Mouse (Mus musculus) heart, embryonic 16.5 days (tissue): ENCODE measurements around the gene 2700097O09Rik. TPM values are rescaled to one million over a fixed set of nuclear protein-coding genes. Genes with fewer than 3 reads are reported as not detected.

Experiments used
- ATAC-seq: fragments of 200-750 bp; cut with Nextera tagmentation; replicated peaks from 2 replicates; pipeline ENCODE4 v1.8.0; 2017; ENCODE audit warnings: moderate number of reproducible peaks; ENCODE audit not compliant: insufficient read depth, low FRiP score; ENCODE audit errors: extremely low read depth
- H3K27ac ChIP-seq: fragments of 300-500 bp; sonication (generic); 2 replicates; pipeline ENCODE4 v1.5.1; 2014; ENCODE audit warnings: mild to moderate bottlenecking, low read length, control low read depth, moderate library complexity
- H3K27me3 ChIP-seq: fragments of 300-500 bp; sonication (generic); 2 replicates; pipeline ENCODE4 v1.6.1; 2014; ENCODE audit warnings: low read length, mixed read lengths; ENCODE audit not compliant: control insufficient read depth, insufficient read depth
- H3K36me3 ChIP-seq: fragments of 300-500 bp; sonication (generic); 2 replicates; pipeline ENCODE4 v1.6.1; 2014; ENCODE audit not compliant: control insufficient read depth, insufficient read depth
- H3K4me1 ChIP-seq: fragments of 300-500 bp; sonication (generic); 2 replicates; pipeline ENCODE4 v1.6.1; 2014; ENCODE audit warnings: low read length, mixed read lengths; ENCODE audit not compliant: control insufficient read depth, insufficient read depth
- H3K4me2 ChIP-seq: fragments of 300-500 bp; sonication (generic); 2 replicates; pipeline ENCODE4 v1.6.1; 2014; ENCODE audit warnings: low read depth, mild to moderate bottlenecking, control low read depth, low read length
- H3K4me3 ChIP-seq: fragments of 300-500 bp; sonication (generic); 2 replicates; pipeline ENCODE4 v1.5.1; 2014; ENCODE audit warnings: mild to moderate bottlenecking, control low read depth, low read length
- H3K9ac ChIP-seq: fragments of 300-500 bp; sonication (generic); 2 replicates; pipeline ENCODE4 v1.6.1; 2014; ENCODE audit warnings: low read length, control low read depth
- H3K9me3 ChIP-seq: fragments of 300-500 bp; sonication (generic); replicated peaks from 2 replicates; pipeline ENCODE4 v1.6.1; 2016; ENCODE audit warnings: low read length; ENCODE audit not compliant: control insufficient read depth
- WGBS: fragments of 180-500 bp; shearing (Covaris S2); extraction: QIAGEN DNeasy Blood & Tissue Kit; methylation state at CpG from one replicate; pipeline ENCODE4 v1.1.7; 2014; 5-methylcytosine and 5-hydroxymethylcytosine counted together
- polyA plus RNA-seq: library from polyadenylated mRNA; unstranded; fragments of >200 nt; fragmentation: Nextera tagmentation; extraction: Ambion mirVana; gene quantifications from 2 replicates; pipeline ENCODE4 v1.2.1, GENCODE M21; 2015

2700097O09Rik gene
- polyA plus RNA-seq, 1 experiment from 2014 or later = 27.2 TPM

DNA sequence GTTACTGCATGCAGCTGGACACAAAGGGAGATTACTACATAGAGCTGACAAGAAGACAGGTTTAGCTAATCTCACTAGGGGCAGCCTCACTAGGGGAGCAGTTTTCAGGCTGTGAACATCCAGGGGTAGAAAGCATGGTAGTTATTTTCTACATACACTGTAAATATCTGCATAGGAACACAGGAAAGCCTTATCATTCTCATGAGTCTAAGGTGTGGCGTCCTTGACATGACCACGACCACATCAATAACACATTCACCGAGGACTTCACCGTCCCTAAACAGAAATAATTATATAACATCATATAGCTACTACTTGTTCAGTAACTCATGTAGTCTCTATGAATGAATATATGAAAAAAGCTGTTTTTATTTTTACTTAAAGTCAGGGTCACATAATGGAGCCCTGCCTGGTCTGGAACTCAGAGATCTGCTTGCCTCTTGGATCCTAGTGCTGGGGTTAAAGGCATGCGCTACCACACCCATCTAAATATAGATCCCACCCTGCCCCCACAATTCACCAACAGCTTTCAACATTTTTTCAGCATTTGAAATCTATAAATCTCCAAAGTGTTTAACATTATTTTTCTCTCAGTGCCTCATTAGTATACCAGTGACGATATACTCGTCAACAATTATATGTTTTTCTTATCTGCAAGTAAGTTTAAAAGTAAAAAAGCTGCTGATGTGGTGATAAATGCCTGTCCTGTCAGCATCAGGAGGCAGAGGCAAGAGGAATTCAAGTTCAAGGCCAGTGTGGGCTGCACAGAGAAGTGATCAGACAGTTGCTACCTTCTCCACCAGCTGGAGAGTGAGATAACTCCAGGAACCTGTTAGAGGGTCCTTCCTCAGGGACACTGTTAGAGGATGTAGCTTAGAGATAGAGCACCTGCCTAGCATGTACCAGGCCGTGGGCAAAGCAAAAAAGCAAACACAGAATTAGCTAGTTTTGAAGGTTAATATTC is 28.4 kb downstream of the 2700097O09Rik start:
- Histone ChIP-seq H3K9me3 (no peaks in the 10 kb centered on the region), H3K9ac (no peak overlapping the region), H3K4me3 (no peak overlapping the region), H3K27ac (no peak overlapping the region), H3K4me1 (no peaks in the 10 kb centered on the region), H3K27me3 (no peaks in the 10 kb centered on the region), H3K4me2 (no peak overlapping the region), H3K36me3 (peaks cover 6% of the 10 kb centered on the region)
- ATAC-seq = no peak
- WGBS = 69% methylated on average over 8 of the region's 8 CpGs

DNA sequence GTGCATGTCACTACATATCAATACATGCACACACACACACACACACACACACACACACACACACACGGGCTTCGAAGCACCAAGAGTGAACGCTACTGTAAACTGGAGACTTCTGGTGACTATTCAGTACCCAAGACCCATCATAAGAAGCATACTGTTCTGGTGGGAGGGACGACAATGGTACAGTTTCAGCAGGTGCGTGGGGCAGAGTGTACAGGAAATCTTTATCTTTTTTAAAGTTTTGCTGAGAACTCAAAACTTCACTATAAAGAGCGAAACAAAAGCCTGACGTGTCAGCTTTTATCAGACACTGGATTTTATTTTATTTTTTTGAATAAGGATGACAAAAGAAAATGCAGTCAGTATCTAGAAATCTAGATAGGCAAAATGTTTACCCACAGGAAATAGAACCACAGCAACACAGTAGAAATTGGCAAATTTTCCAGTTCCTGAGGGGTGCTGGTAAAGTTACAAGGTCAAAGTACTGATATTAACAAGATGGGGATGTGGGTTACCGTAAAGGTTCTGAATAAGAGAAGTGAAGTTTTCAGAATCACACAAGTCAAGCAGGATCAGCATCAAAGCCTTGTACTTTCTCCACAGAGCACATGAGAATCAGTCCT is 30.1 kb downstream of the 2700097O09Rik start:
- no peak for ATAC-seq
- no peak overlapping the region for H3K4me2 ChIP-seq
- 92% methylated on average over 8 of the region's 8 CpGs for WGBS

DNA sequence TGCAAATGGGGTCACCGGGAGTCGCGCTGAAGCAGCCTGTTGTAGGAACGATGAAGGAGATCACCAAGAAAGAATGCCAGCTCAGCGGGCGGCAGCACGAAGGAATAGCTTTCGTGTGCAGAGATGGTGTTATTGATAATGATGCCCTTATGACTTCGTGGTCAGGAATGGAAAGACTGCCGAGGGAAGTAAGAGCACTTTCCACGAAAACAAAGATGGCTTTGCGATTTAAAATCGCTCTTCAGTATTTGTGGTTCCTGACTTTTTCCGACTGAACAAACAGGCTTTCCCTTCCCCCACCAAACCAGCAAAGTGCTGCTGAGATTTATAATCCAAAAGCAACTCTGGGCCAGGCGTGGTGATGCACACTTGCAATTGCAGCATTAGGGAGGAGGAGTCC is 38.9 kb downstream of the 2700097O09Rik start:
- H3K9ac ChIP-seq = no peak overlapping the region
- no peak overlapping the region for H3K4me2 ChIP-seq
- H3K4me3 ChIP-seq = no peak overlapping the region
- no peaks in the 10 kb centered on the region for H3K27me3 ChIP-seq
- H3K36me3 ChIP-seq = peaks cover 5% of the 10 kb centered on the region
- no peak for ATAC-seq
- 63% methylated on average over 15 of the region's 15 CpGs for WGBS
- no peaks in the 10 kb centered on the region for H3K4me1 ChIP-seq
- no peak overlapping the region for H3K27ac ChIP-seq
- no peaks in the 10 kb centered on the region for H3K9me3 ChIP-seq

More for the DNA sequence above, 30.1 kb downstream of the 2700097O09Rik start:
- Histone ChIP-seq H3K9ac (no peak overlapping the region), H3K27ac (no peak overlapping the region), H3K9me3 (no peaks in the 10 kb centered on the region), H3K36me3 (peaks cover 15% of the 10 kb centered on the region), H3K4me1 (no peaks in the 10 kb centered on the region), H3K27me3 (no peaks in the 10 kb centered on the region), H3K4me3 (no peak overlapping the region)

DNA sequence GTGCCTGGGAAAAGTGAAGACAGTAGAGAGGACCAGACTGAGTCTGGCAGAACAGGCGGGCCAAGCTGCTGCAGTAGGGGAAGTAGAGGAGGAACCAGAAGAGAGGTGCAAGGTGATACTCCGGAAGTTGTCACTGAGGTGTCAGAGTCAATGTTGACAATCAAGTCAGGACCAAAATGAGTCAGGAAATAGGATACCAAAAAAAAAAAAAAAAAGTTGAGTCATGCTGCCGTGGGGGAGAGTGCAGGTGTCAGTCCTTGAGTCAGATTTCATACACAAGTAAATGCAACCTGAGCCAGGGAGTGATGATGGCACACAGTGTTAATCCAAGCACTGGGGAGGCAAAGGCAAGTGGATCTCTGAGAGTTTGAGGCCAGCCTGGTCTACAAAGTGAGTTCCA is 52.8 kb downstream of the 2700097O09Rik start:
- ATAC-seq = no peak
- 36% methylated on average over 3 of the region's 3 CpGs for WGBS
- no peaks in the 10 kb centered on the region for H3K27me3 ChIP-seq

DNA sequence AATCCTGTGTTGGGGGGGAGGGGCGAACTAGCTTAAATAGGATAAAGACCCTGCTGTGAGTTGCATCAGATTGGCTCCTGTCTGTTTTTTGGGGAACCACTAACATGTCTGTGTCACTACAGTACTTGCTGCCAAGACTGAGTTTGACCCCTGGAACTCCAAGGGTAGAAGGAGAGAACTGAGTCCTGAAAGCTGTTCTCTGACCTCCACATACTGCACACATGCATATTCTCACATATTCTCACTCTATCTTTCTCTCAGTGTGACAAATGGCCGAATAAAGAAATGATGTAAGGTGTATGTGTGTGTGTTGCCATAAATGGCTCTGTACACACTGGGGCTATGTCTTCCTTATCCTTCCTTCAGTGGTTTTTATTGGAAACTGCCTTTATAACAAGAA is 56.6 kb downstream of the 2700097O09Rik start:
- Histone ChIP-seq H3K4me1 (no peaks in the 10 kb centered on the region), H3K27me3 (no peaks in the 10 kb centered on the region), H3K27ac (no peak overlapping the region), H3K9me3 (no peaks in the 10 kb centered on the region), H3K4me3 (no peak overlapping the region), H3K4me2 (no peak overlapping the region), H3K36me3 (no peaks in the 10 kb centered on the region), H3K9ac (no peak overlapping the region)
- no peak for ATAC-seq
- 70% methylated on average over 2 of the region's 2 CpGs for WGBS

More for the DNA sequence above, 52.8 kb downstream of the 2700097O09Rik start:
- Histone ChIP-seq H3K4me2 (no peak overlapping the region), H3K4me3 (no peak overlapping the region), H3K4me1 (no peaks in the 10 kb centered on the region), H3K36me3 (no peaks in the 10 kb centered on the region), H3K9me3 (no peaks in the 10 kb centered on the region), H3K9ac (no peak overlapping the region), H3K27ac (no peak overlapping the region)

DNA sequence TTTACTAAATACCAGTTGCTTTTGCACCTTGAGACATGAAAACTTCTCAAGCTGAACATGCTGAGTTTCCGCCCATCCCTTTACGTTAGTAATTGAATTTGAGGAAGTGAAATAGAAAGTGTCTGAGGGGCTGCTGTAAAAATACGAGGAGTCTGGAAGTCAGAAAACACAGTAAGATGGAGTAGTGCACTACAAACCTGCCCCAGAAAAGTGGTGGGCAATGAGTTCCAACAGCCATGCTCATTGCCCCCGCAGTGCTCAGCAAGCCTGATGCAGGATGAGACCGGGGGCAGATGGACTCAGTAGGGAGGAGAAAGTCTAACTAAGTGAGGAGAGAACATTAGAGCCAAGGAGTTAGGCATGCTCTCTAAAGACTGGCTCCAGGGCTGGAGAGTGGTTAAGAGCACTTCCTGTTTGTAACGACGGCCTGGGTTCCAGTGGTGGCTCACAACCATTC is 60.5 kb downstream of the 2700097O09Rik start:
- no peak for ATAC-seq
- no peaks in the 10 kb centered on the region for H3K27me3 ChIP-seq
- 77% methylated on average over 7 of the region's 7 CpGs for WGBS
- H3K4me1 ChIP-seq = no peaks in the 10 kb centered on the region
- H3K9me3 ChIP-seq = no peaks in the 10 kb centered on the region
- no peaks in the 10 kb centered on the region for H3K36me3 ChIP-seq
- no peak overlapping the region for H3K9ac ChIP-seq
- H3K4me2 ChIP-seq = no peak overlapping the region
- no peak overlapping the region for H3K4me3 ChIP-seq
- H3K27ac ChIP-seq = no peak overlapping the region

DNA sequence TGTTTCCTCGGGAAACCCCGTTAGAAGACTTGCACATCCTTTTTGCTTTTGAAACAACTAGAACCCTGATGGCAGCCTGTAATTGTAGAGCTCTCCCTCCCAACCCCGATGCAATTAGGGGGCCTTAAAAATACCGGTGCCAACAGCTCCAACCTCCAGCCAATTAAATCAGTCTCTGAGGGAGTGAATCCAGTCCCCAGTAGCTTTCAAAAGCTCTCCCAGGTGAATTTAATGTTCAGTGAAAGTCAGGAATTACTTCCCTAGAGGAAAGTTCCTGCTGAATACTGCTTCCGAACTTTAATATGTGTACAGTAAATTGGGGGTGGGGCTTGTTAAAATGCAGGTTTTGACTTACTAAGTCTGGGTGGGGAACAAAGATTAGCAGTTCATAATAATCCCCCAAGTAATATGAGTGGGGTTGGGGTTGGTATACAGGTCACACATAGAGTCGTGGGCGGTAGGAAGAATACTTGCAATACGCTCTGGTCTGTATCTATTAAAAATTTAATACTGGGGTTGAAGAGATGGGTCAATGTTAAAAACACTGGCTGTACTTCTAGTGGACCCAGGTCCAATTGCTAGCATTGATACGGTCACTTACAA is 62.7 kb downstream of the 2700097O09Rik start:
- H3K27ac ChIP-seq = no peak overlapping the region
- no peaks in the 10 kb centered on the region for H3K4me1 ChIP-seq
- ATAC-seq = no peak
- H3K9me3 ChIP-seq = no peaks in the 10 kb centered on the region
- WGBS = 65% methylated on average over 9 of the region's 9 CpGs
- H3K27me3 ChIP-seq = no peaks in the 10 kb centered on the region
- H3K4me2 ChIP-seq = no peak overlapping the region
- no peaks in the 10 kb centered on the region for H3K36me3 ChIP-seq
- H3K9ac ChIP-seq = no peak overlapping the region
- no peak overlapping the region for H3K4me3 ChIP-seq

DNA sequence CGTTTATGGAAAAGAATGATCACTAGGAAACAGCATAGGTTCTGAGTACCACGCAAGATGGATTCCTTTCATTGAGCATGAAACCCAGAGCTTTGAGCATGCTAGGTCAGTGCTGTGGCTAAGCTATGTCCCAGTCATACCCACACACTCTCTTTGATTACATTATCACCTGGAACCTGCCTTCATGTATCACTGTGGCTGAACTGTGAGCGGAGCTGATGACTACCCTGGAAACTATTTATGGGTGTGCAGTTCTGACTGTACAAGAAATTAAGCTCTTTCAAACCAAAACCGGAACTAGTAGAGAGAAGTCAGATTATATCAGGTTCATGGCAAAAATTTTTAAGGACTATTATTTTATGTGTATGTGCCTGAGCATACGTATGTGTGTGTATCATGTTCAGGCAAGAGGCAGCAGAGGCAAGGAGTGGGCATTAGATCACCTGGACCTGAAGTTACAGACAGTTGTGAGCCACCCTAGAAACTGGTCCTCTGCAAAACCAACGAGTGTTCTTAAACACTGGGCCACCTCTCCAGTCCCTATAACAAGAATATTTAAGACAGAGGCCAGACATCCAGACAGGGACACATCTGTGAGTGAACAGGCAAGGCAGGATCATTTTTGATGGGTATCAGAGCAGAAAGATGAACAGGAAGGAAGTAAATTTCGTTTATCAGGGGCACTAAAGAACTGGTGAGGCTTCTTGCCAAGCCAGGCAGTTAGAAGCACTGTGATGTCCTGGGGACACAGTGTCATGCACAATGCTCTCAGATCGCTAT is 63.4 kb downstream of the 2700097O09Rik start:
- Histone ChIP-seq H3K36me3 (no peaks in the 10 kb centered on the region), H3K27ac (no peak overlapping the region), H3K9me3 (no peaks in the 10 kb centered on the region), H3K27me3 (no peaks in the 10 kb centered on the region), H3K4me2 (no peak overlapping the region), H3K9ac (no peak overlapping the region), H3K4me1 (no peaks in the 10 kb centered on the region), H3K4me3 (no peak overlapping the region)
- ATAC-seq = no peak
- 65% methylated on average over 8 of the region's 8 CpGs for WGBS
